Mouse (Mus musculus): ENCODE data around the gene Zdhhc14.

Zdhhc14 gene

DNA sequence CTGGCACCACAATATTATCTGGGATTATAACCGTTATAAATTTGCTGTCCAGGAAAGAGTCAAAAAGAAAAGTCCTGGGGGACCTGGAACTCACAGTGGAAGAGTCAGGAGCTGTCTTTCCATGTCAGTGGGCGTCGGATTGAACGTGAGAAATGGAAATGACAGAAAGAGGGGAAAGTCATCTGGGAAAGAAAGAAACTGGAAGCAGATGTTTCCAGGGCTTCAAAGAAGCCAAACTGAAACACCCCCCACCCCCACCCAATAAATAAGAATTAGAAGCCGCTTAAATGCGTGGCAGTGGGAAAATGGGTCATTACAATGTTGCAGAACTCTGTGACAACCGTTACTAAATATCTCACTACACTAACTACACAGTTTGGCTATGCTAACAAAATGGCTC is 176.6 kb downstream of the Zdhhc14 start:
- 64% methylated on average over 7 of the region's 7 CpGs for WGBS

DNA sequence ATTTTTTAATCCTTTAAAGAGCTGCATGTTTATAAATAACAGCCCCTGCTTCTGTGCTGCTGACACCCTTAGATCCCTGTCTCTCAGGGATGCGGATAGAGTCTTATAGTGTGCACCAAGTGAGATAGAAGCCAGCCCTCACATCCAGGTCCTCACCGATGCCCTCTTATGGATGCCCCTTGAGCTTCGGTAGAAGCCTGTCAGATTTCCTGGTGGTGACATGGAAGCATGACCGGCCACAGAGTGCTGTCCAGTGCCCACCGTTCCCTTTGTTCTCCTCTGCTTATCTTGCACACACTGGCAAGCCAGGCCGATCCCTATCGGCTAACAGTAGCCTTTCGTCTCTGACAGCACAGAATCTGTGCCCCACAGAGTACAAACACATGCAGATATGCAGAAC is 183.6 kb downstream of the Zdhhc14 start:
- WGBS, result 80% methylated on average over 8 of the region's 8 CpGs

DNA sequence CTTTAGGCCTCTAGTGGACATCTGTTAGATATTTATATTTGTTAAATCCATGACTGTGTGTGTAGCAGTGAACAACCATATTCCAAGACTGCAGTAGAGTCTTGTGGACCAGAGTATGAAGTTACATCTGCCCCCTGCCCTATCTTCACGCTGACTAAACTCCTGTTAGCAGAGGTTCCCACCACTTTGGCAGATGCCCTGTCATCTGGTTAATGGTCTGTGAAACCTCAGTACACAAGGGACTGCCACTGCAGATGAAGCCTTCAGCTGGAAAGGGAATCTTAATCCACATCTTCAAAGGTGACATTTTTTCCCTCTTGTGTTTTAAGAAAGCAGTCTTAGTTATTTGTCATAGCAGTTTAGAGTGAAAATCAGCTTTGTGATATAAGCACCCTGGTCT is 187.0 kb downstream of the Zdhhc14 start:
- WGBS, result 81% methylated on average over 1 of the region's 1 CpGs

- 94% methylated on average over 7 of the region's 7 CpGs for whole genome bisulfite sequencing
Measured at GRCm38 (mm10) chr17:5685324-5685723, 193.0 kb downstream of the Zdhhc14 start.

DNA sequence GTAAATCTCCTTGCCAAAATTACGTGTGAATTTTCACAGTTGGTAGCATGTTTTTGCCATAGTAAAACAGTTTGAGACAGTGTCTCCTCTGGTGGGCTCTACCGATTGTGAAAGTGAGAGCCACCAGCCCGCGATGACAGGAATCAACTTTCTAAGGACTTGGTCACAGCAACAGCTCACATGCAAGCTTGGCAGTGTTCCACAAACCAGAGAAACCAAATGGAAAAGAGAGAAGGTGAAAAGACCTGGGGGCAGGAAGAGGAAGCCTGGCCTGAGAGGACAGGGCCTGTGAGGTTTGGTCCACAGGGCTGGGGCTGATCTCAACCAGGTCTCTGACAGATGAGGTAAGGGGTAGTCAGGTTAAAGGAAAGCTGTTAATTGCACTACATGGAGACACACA is 195.5 kb downstream of the Zdhhc14 start:
- WGBS, result 92% methylated on average over 4 of the region's 4 CpGs

DNA sequence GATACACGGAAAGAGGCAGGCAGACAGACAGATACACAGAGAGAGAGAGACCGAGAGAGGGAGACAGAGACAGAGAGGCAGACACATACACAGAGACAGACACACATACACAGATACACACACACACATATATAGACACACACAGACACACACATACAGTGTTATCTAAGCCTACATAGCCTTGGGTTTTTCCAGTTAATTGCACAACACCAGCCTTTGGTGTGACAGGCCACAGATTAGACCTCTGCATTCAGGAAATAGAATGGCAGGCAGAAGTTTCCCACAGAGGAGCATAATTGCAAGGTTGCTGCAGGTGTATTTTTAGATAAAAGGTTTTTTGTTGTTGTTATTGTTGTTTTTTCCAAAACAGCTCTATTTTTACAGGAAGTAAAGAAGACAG is 195.9 kb downstream of the Zdhhc14 start:
- 100% methylated on average over 2 of the region's 2 CpGs for WGBS

- WGBS, result 81% methylated on average over 8 of the region's 8 CpGs
Measured at GRCm38 (mm10) chr17:5690746-5691535, 198.6 kb downstream of the Zdhhc14 start.

DNA sequence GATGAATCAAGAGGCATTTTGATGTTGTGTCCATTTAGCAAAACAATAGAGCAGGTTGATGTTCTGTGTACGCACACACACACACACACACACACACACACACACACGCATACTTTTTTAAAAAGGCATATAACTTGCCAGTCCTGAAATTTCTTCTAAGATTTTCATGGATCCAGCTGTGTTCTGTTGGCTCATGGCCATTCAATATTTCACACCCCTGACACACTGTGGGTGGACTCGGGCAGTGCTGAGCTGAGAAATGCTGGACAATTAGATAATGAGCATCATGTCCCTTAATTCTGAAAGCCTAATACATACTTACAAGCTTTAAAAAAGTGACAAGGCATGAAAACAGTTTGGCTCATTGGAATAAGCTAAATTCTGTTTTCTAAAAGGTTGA is 200.3 kb downstream of the Zdhhc14 start:
- whole genome bisulfite sequencing, result 78% methylated on average over 3 of the region's 3 CpGs

- WGBS, result 75% methylated on average over 7 of the region's 7 CpGs
Measured at GRCm38 (mm10) chr17:5693256-5693655, 200.9 kb downstream of the Zdhhc14 start.

GRCm38 (mm10) chr17:5698447-5699096 is 206.2 kb downstream of the Zdhhc14 start:
- 46% methylated on average over 7 of the region's 7 CpGs for WGBS

DNA sequence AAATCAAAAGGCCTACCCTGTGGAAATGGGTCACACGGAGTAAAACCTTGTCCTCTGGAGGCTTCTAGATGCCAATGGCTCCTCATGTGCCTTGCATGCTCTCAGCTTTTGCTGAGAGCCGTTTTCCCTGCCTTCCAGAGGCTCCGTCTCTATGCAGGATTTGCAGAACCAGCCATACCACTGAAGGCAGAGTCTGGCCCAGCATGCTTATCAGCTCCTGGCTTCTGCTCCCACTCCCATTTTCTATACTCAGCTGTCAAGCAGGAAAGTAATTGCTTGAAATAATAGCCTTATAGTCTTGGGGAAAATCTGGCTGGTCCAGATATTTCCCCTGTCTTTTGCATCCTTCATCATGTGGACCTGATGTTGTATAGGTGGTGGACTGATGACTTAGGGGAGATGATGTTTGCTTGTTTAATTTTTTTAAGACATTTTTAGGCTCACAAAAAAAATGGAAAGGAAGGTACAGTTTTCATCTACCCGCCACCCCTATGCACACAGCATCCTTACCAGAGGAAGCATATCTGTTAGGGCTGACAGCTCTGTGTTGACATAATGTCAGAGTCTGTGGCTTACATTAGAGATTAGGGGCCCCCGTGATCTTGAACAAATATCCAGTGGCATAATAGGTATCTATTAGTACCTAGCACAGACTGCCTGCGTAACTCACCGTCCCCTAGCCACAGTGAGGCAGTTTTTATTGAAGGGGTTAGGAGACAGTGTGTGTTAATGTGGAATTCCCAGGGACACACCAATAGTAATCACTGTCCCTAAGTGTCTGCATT is 218.2 kb downstream of the Zdhhc14 start:
- WGBS, result 80% methylated on average over 7 of the region's 7 CpGs

- 74% methylated on average over 5 of the region's 5 CpGs for WGBS
Measured at GRCm38 (mm10) chr17:5711861-5712260, 219.5 kb downstream of the Zdhhc14 start.

- WGBS, result 57% methylated on average over 3 of the region's 3 CpGs
Measured at GRCm38 (mm10) chr17:5713141-5713540, 220.8 kb downstream of the Zdhhc14 start.

- WGBS, result 89% methylated on average over 4 of the region's 4 CpGs
Measured at GRCm38 (mm10) chr17:5716912-5717311, 224.6 kb downstream of the Zdhhc14 start.

GRCm38 (mm10) chr17:5718768-5719387 is 226.5 kb downstream of the Zdhhc14 start:
- 72% methylated on average over 7 of the region's 7 CpGs for WGBS

- 93% methylated on average over 2 of the region's 2 CpGs for WGBS
Measured at GRCm38 (mm10) chr17:5722802-5723201, 230.4 kb downstream of the Zdhhc14 start.

DNA sequence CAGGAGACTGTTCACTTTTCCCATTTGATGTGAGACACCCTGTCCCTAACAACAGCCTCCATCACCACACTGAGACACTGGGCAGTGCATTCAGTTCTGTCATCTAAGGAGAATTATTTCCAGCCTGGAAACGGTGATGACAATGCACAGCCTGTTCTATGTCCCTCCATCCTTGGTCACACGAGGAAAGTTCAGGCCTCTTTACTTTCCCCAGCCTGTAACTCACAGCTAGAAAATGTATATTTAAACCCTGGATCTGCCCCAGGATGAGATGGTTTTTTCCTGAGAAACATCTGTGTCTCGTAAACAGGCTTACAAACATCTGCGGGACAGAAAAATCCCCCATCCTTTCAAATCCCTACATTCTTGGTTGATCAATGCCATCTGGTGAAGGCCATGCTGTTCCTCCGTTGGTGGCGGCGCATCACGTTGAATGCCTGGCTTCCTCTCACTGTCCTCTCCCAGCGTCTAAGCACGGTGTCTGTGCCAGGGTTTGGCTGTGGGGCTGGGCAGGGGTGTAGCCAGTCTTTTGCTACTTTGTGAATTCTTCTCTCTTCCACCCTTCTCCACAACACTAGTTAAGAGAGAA is 231.3 kb downstream of the Zdhhc14 start:
- 53% methylated on average over 10 of the region's 10 CpGs for WGBS

- WGBS, result 58% methylated on average over 4 of the region's 4 CpGs
Measured at GRCm38 (mm10) chr17:5729587-5730125, 237.3 kb downstream of the Zdhhc14 start.

- WGBS, result 87% methylated on average over 5 of the region's 5 CpGs
Measured at GRCm38 (mm10) chr17:5730538-5730937, 238.2 kb downstream of the Zdhhc14 start.

GRCm38 (mm10) chr17:5733400-5733799 is 241.0 kb downstream of the Zdhhc14 start:
- WGBS, result 36% methylated on average over 7 of the region's 7 CpGs

- 85% methylated on average over 6 of the region's 6 CpGs for WGBS
Measured at GRCm38 (mm10) chr17:5741061-5741460, 248.7 kb downstream of the Zdhhc14 start.
